Mouse (Mus musculus): ENCODE measurements around the gene Slc39a5.

GRCm38 (mm10) chr10:128445407-128445806 lies 44.4 kb upstream of the Slc39a5 start:
- TF ChIP-seq POLR2A (IDR thresholded peaks at IDR 0.05; ENCODE audit: low read depth, low read length) (no peak), CTCF (conservative IDR thresholded peaks at IDR 0.05; ENCODE audit: insufficient read depth, insufficient read length, low read depth, low read length) (no peak)
